Mouse (Mus musculus) hindbrain, embryonic 16.5 days (tissue): ENCODE results near the gene Nr1h2. TPM values are rescaled to one million over a fixed set of nuclear protein-coding genes. Genes with fewer than 3 reads are reported as not detected.

Source experiments
- ATAC-seq: fragments of 200-750 bp; cut with Nextera tagmentation; 2 replicates; pipeline ENCODE4 v1.8.0; 2017; ENCODE audit warnings: moderate TSS enrichment, moderate library complexity
- H3K27ac ChIP-seq: fragments of 300-500 bp; sonication (generic); 2 replicates; pipeline ENCODE4 v1.5.1; 2014; ENCODE audit warnings: low read depth, mild to moderate bottlenecking, control low read depth, low read length, moderate library complexity
- H3K27me3 ChIP-seq: fragments of 300-500 bp; sonication (generic); replicated peaks from 2 replicates; pipeline ENCODE4 v1.6.1; 2014; ENCODE audit warnings: low read length; ENCODE audit not compliant: control insufficient read depth, insufficient read depth
- H3K36me3 ChIP-seq: fragments of 300-500 bp; sonication (generic); 2 replicates; pipeline ENCODE4 v1.6.1; 2014; ENCODE audit warnings: mild to moderate bottlenecking, low read length, moderate library complexity, mixed read lengths; ENCODE audit not compliant: control insufficient read depth, insufficient read depth
- H3K4me1 ChIP-seq: fragments of 300-500 bp; sonication (generic); 2 replicates; pipeline ENCODE4 v1.6.1; 2014; ENCODE audit warnings: low read depth, low read length; ENCODE audit not compliant: control insufficient read depth, insufficient read depth
- H3K4me2 ChIP-seq: fragments of 300-500 bp; sonication (generic); 2 replicates; pipeline ENCODE4 v1.6.1; 2014; ENCODE audit warnings: mild to moderate bottlenecking, low read length, control low read depth, moderate library complexity
- H3K4me3 ChIP-seq: fragments of 300-500 bp; sonication (generic); 2 replicates; pipeline ENCODE4 v1.5.1; 2014; ENCODE audit warnings: mild to moderate bottlenecking, low read length, control low read depth, moderate library complexity
- H3K9ac ChIP-seq: fragments of 300-500 bp; sonication (generic); 2 replicates; pipeline ENCODE4 v1.6.1; 2014; ENCODE audit warnings: low read depth, mild to moderate bottlenecking, control low read depth, low read length, moderate library complexity
- H3K9me3 ChIP-seq: fragments of 300-500 bp; sonication (generic); 2 replicates; pipeline ENCODE4 v1.6.1; 2014; ENCODE audit warnings: mild to moderate bottlenecking, low read length, moderate library complexity; ENCODE audit not compliant: control insufficient read depth
- WGBS: fragments of 180-500 bp; shearing (Covaris S2); extraction: QIAGEN DNeasy Blood & Tissue Kit; methylation state at CpG from one replicate; pipeline ENCODE4 v1.1.7; 2014; 5-methylcytosine and 5-hydroxymethylcytosine counted together
- polyA plus RNA-seq: library from polyadenylated mRNA; unstranded; fragments of >200 nt; fragmentation: Nextera tagmentation; extraction: Ambion mirVana; gene quantifications from 2 replicates; pipeline ENCODE4 v1.2.1, GENCODE M21; 2015

Nr1h2 gene
- polyA plus RNA-seq, 1 experiment from 2014 or later = 62.0 TPM

- ATAC-seq = no peak
- peak overlapping the region; percentile 47 for H3K9ac ChIP-seq
- 35% methylated on average over 6 of the region's 6 CpGs for WGBS
- H3K4me3 ChIP-seq = peak overlapping the region; percentile 72
- H3K27me3 ChIP-seq = no peaks in the 10 kb centered on the region
- H3K27ac ChIP-seq = no peak overlapping the region
- H3K36me3 ChIP-seq = no peaks in the 10 kb centered on the region
- no peaks in the 10 kb centered on the region for H3K9me3 ChIP-seq
- H3K4me1 ChIP-seq = peaks cover 34% of the 10 kb centered on the region
- peak overlapping the region; percentile 91 for H3K4me2 ChIP-seq
Observed at GRCm38 (mm10) chr7:44587676-44588075, 33.9 kb upstream of the Nr1h2 start.

GRCm38 (mm10) chr7:44586930-44587329, 33.2 kb upstream of the Nr1h2 start:
- H3K4me3 ChIP-seq = peak overlapping the region; percentile 72
- H3K36me3 ChIP-seq = no peaks in the 10 kb centered on the region
- H3K4me1 ChIP-seq = peaks cover 26% of the 10 kb centered on the region
- H3K4me2 ChIP-seq = peak overlapping the region; percentile 91
- H3K27me3 ChIP-seq = no peaks in the 10 kb centered on the region
- H3K9ac ChIP-seq = peak overlapping the region; percentile 47
- WGBS = under 1% methylated on average over 18 of the region's 18 CpGs
- peak overlapping the region; percentile 59; the same call in 1 of the 2 replicates for H3K27ac ChIP-seq
- H3K9me3 ChIP-seq = no peaks in the 10 kb centered on the region
- ATAC-seq = peak; percentile 55

GRCm38 (mm10) chr7:44586518-44586917, 32.8 kb upstream of the Nr1h2 start:
- 7% methylated on average over 19 of the region's 19 CpGs for WGBS
- Histone ChIP-seq H3K27ac (peak overlapping the region; percentile 59), H3K4me3 (peak overlapping the region; percentile 72), H3K9ac (peak overlapping the region; percentile 47), H3K4me2 (peak overlapping the region; percentile 91), H3K36me3 (no peaks in the 10 kb centered on the region), H3K4me1 (peaks cover 22% of the 10 kb centered on the region), H3K27me3 (no peaks in the 10 kb centered on the region), H3K9me3 (no peaks in the 10 kb centered on the region)
- no peak for ATAC-seq

- H3K27ac ChIP-seq = no peak overlapping the region
- 90% methylated on average over 6 of the region's 6 CpGs for WGBS
- no peak for ATAC-seq
- no peak overlapping the region for H3K9ac ChIP-seq
- no peaks in the 10 kb centered on the region for H3K27me3 ChIP-seq
- H3K36me3 ChIP-seq = no peaks in the 10 kb centered on the region
- no peak overlapping the region for H3K4me3 ChIP-seq
- no peak overlapping the region for H3K4me2 ChIP-seq
- peaks cover 18% of the 10 kb centered on the region; the same call in 1 of the 2 replicates for H3K4me1 ChIP-seq
- peaks cover 2% of the 10 kb centered on the region; the same call in 1 of the 2 replicates for H3K9me3 ChIP-seq
Observed at GRCm38 (mm10) chr7:44585606-44586005, 31.9 kb upstream of the Nr1h2 start.

GRCm38 (mm10) chr7:44584921-44585320, 31.2 kb upstream of the Nr1h2 start:
- no peaks in the 10 kb centered on the region for H3K36me3 ChIP-seq
- no peak for ATAC-seq
- H3K4me3 ChIP-seq = no peak overlapping the region
- H3K4me1 ChIP-seq = peaks cover 16% of the 10 kb centered on the region; the same call in 1 of the 2 replicates
- 90% methylated on average over 6 of the region's 6 CpGs for WGBS
- no peak overlapping the region for H3K4me2 ChIP-seq
- no peaks in the 10 kb centered on the region for H3K27me3 ChIP-seq
- H3K9ac ChIP-seq = no peak overlapping the region
- H3K9me3 ChIP-seq = peaks cover 2% of the 10 kb centered on the region; the same call in 1 of the 2 replicates
- H3K27ac ChIP-seq = no peak overlapping the region

GRCm38 (mm10) chr7:44584265-44584804, 30.6 kb upstream of the Nr1h2 start:
- no peak for ATAC-seq
- H3K4me3 ChIP-seq = no peak overlapping the region
- H3K27ac ChIP-seq = no peak overlapping the region
- 80% methylated on average over 4 of the region's 4 CpGs for WGBS
- H3K4me2 ChIP-seq = no peak overlapping the region
- H3K9ac ChIP-seq = no peak overlapping the region
- peaks cover 2% of the 10 kb centered on the region; the same call in 1 of the 2 replicates for H3K9me3 ChIP-seq
- H3K4me1 ChIP-seq = peaks cover 10% of the 10 kb centered on the region; the same call in 1 of the 2 replicates
- no peaks in the 10 kb centered on the region for H3K27me3 ChIP-seq
- no peaks in the 10 kb centered on the region for H3K36me3 ChIP-seq

GRCm38 (mm10) chr7:44583146-44583545, 29.4 kb upstream of the Nr1h2 start:
- peaks cover 5% of the 10 kb centered on the region; the same call in 1 of the 2 replicates for H3K4me1 ChIP-seq
- no peak overlapping the region for H3K4me2 ChIP-seq
- H3K9ac ChIP-seq = no peak overlapping the region
- 91% methylated on average over 1 of the region's 1 CpGs for WGBS
- no peak for ATAC-seq
- H3K27me3 ChIP-seq = no peaks in the 10 kb centered on the region
- no peaks in the 10 kb centered on the region for H3K36me3 ChIP-seq
- no peak overlapping the region for H3K27ac ChIP-seq
- no peak overlapping the region for H3K4me3 ChIP-seq
- H3K9me3 ChIP-seq = peaks cover 7% of the 10 kb centered on the region; the same call in 1 of the 2 replicates

- Histone ChIP-seq H3K27ac (no peak overlapping the region), H3K4me1 (peaks cover under 1% of the 10 kb centered on the region; the same call in 1 of the 2 replicates), H3K9ac (no peak overlapping the region), H3K9me3 (peaks cover 7% of the 10 kb centered on the region; the same call in 1 of the 2 replicates), H3K4me2 (no peak overlapping the region), H3K27me3 (no peaks in the 10 kb centered on the region), H3K36me3 (no peaks in the 10 kb centered on the region), H3K4me3 (no peak overlapping the region)
- WGBS = 75% methylated on average over 5 of the region's 5 CpGs
- no peak for ATAC-seq
Observed at GRCm38 (mm10) chr7:44582709-44583108, 29.0 kb upstream of the Nr1h2 start.

- no peaks in the 10 kb centered on the region for H3K36me3 ChIP-seq
- no peaks in the 10 kb centered on the region for H3K27me3 ChIP-seq
- WGBS = 84% methylated on average over 6 of the region's 6 CpGs
- no peak overlapping the region for H3K4me2 ChIP-seq
- no peak overlapping the region for H3K27ac ChIP-seq
- no peak overlapping the region for H3K9ac ChIP-seq
- H3K4me1 ChIP-seq = no peaks in the 10 kb centered on the region
- ATAC-seq = no peak
- no peak overlapping the region for H3K4me3 ChIP-seq
- peaks cover 7% of the 10 kb centered on the region; the same call in 1 of the 2 replicates for H3K9me3 ChIP-seq
Observed at GRCm38 (mm10) chr7:44581637-44582036, 27.9 kb upstream of the Nr1h2 start.
